Mouse (Mus musculus): ENCODE data around the gene Ufl1.

GRCm38 (mm10) chr4:25272861-25273627 is 8.6 kb downstream of the Ufl1 start:
- no peak for TF ChIP-seq GATA1 (IDR thresholded peaks at IDR 0.05; ENCODE audit: low read length)
- TF ChIP-seq TAL1 (IDR thresholded peaks at IDR 0.05; ENCODE audit: low read length) = no peak

Measured in erythroblast, embryonic 14.5 days (primary cell).